Mouse (Mus musculus): Measurements from ENCODE around the gene Smlr1. TPM values are rescaled to one million over a fixed set of nuclear protein-coding genes. Genes with fewer than 3 reads are reported as not detected.

Smlr1 gene
- polyA plus RNA-seq (2014; fragmentation: Nextera tagmentation; extraction: Ambion mirVana) = not detected in 2 replicates

DNA sequence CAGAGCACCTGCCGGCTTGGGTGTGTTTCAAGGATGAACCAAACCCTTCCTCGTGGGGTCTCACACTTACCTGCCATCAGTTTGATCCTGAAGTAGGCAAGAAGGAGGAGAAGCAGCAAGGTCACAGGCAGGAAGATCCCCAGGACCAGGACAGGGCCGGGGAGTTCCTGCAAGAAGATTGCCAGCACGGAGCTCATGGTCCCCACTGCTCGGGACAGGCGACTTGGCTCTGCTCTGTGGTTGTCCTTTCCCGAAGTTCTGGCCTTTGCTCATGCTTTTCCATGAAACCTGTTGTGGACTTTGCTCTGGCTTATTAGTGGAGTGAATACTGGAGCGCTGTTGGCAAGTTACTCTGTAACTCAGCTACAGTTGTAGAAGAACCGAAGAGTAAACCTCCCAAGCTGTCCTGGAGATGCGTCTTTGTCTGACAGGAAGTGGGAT lies at the start of gene Smlr1:
Gene Smlr1 (minus strand): TSS at position 377 of the 441 bp plus-strand sequence.
- no peak for DNase-seq (ENCODE audit: low spot score)
- Histone ChIP-seq H3K4me3 (ENCODE audit: low read depth, low read length) (no peak within 1 kb of the TSS), H3K9me3 (ENCODE audit: control insufficient read depth, low read length) (no peaks in the 10 kb centered on the region), H3K36me3 (ENCODE audit: control insufficient read depth, insufficient read depth, low read length) (no peaks in the 10 kb centered on the region), H3K4me2 (ENCODE audit: low read depth, severe bottlenecking) (no peak within 1 kb of the TSS), H3K9ac (ENCODE audit: low read length) (no peak within 1 kb of the TSS), H3K4me1 (ENCODE audit: control insufficient read depth, insufficient read depth, low read length) (no peaks in the 10 kb centered on the region), H3K27me3 (ENCODE audit: control insufficient read depth, insufficient read depth, low read length) (no peaks in the 10 kb centered on the region), H3K27ac (replicated peaks; ENCODE audit: low read depth, low read length) (no peak within 1 kb of the TSS)
- 93% methylated on average over 10 of the region's 10 CpGs for WGBS
- no peak for ATAC-seq (ENCODE audit: insufficient number of reproducible peaks, low FRiP score, low TSS enrichment, low read depth)

GRCm38 (mm10) chr10:25584899-25585298 lies 48.8 kb upstream of the Smlr1 start:
- Histone ChIP-seq H3K4me3 (ENCODE audit: low read depth, low read length) (no peak overlapping the region), H3K36me3 (ENCODE audit: control insufficient read depth, insufficient read depth, low read length) (no peaks in the 10 kb centered on the region), H3K4me2 (ENCODE audit: low read depth, severe bottlenecking) (no peak overlapping the region), H3K27ac (replicated peaks; ENCODE audit: low read depth, low read length) (no peak overlapping the region), H3K9ac (ENCODE audit: low read length) (no peak overlapping the region), H3K9me3 (ENCODE audit: control insufficient read depth, low read length) (no peaks in the 10 kb centered on the region), H3K4me1 (ENCODE audit: control insufficient read depth, insufficient read depth, low read length) (no peaks in the 10 kb centered on the region), H3K27me3 (ENCODE audit: control insufficient read depth, insufficient read depth, low read length) (no peaks in the 10 kb centered on the region)
- WGBS = 94% methylated on average over 6 of the region's 6 CpGs
- no peak for DNase-seq (ENCODE audit: low spot score)
- ATAC-seq (ENCODE audit: insufficient number of reproducible peaks, low FRiP score, low TSS enrichment, low read depth) = no peak

- H3K4me3 ChIP-seq (ENCODE audit: low read depth, low read length) = no peak overlapping the region
- no peaks in the 10 kb centered on the region for H3K27me3 ChIP-seq (ENCODE audit: control insufficient read depth, insufficient read depth, low read length)
- no peak overlapping the region for H3K9ac ChIP-seq (ENCODE audit: low read length)
- no peak overlapping the region for H3K27ac ChIP-seq (replicated peaks; ENCODE audit: low read depth, low read length)
- H3K4me2 ChIP-seq (ENCODE audit: low read depth, severe bottlenecking) = no peak overlapping the region
- 74% methylated on average over 2 of the region's 2 CpGs for WGBS
- no peak for ATAC-seq (ENCODE audit: insufficient number of reproducible peaks, low FRiP score, low TSS enrichment, low read depth)
- H3K4me1 ChIP-seq (ENCODE audit: control insufficient read depth, insufficient read depth, low read length) = no peaks in the 10 kb centered on the region
- H3K9me3 ChIP-seq (ENCODE audit: control insufficient read depth, low read length) = no peaks in the 10 kb centered on the region
- H3K36me3 ChIP-seq (ENCODE audit: control insufficient read depth, insufficient read depth, low read length) = no peaks in the 10 kb centered on the region
- DNase-seq (ENCODE audit: low spot score) = no peak
Observed at GRCm38 (mm10) chr10:25580066-25580465, 44.0 kb upstream of the Smlr1 start.

DNA sequence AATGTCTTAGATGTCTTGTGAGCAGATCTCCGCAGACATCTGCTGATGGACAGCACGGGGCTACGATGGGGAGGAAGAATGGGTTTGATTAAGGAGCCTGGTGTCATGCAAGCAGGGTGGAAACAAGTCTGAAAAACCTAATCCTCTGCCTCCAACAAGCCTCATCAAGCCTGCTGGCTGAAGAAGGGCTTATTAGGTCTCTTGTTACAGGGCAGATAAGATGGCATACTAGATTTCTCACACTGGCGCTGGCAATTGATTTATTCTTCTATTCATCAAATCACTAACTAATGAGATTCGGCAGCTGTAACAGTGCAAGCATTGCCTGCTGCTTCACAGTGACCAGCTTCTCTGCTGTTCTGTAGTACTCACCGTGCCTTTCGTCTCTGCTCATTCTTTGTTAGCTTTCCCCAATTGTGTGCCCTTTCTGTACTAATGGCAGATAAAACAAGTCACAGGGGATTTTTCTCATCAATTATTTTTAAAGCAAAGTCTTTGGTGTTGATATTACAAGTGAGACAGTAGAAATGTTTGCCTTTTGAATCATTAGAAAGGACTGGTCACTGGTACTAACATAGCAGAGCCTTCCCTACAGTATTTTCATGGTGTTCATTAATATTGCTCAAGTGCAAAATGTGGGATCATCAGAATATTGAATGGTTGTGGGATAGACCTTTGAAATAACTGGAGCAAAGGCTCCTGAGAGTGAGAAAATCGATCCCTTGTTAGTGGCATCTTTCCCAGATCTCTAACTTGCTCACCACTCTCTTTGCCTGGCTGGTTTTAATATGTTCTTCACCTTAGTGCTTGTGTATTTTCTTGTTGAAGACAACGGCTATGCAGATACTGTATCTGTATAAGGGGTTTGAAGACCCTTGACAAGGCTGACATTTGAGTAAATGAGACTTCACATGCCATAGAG lies 35.5 kb upstream of the Smlr1 start:
- no peaks in the 10 kb centered on the region for H3K27me3 ChIP-seq (ENCODE audit: control insufficient read depth, insufficient read depth, low read length)
- no peak for ATAC-seq (ENCODE audit: insufficient number of reproducible peaks, low FRiP score, low TSS enrichment, low read depth)
- H3K4me3 ChIP-seq (ENCODE audit: low read depth, low read length) = no peak overlapping the region
- H3K4me2 ChIP-seq (ENCODE audit: low read depth, severe bottlenecking) = no peak overlapping the region
- H3K36me3 ChIP-seq (ENCODE audit: control insufficient read depth, insufficient read depth, low read length) = no peaks in the 10 kb centered on the region
- H3K4me1 ChIP-seq (ENCODE audit: control insufficient read depth, insufficient read depth, low read length) = no peaks in the 10 kb centered on the region
- no peak overlapping the region for H3K27ac ChIP-seq (replicated peaks; ENCODE audit: low read depth, low read length)
- DNase-seq (ENCODE audit: low spot score) = no peak
- WGBS = 71% methylated on average over 9 of the region's 9 CpGs
- no peaks in the 10 kb centered on the region for H3K9me3 ChIP-seq (ENCODE audit: control insufficient read depth, low read length)
- H3K9ac ChIP-seq (ENCODE audit: low read length) = no peak overlapping the region

- no peak for DNase-seq (ENCODE audit: low spot score)
- Histone ChIP-seq H3K4me3 (ENCODE audit: low read depth, low read length) (no peak overlapping the region), H3K4me2 (ENCODE audit: low read depth, severe bottlenecking) (no peak overlapping the region), H3K9ac (ENCODE audit: low read length) (no peak overlapping the region), H3K27ac (replicated peaks; ENCODE audit: low read depth, low read length) (no peak overlapping the region), H3K36me3 (ENCODE audit: control insufficient read depth, insufficient read depth, low read length) (no peaks in the 10 kb centered on the region), H3K4me1 (ENCODE audit: control insufficient read depth, insufficient read depth, low read length) (no peaks in the 10 kb centered on the region), H3K9me3 (ENCODE audit: control insufficient read depth, low read length) (no peaks in the 10 kb centered on the region), H3K27me3 (ENCODE audit: control insufficient read depth, insufficient read depth, low read length) (no peaks in the 10 kb centered on the region)
- 39% methylated on average over 4 of the region's 4 CpGs for WGBS
- no peak for ATAC-seq (ENCODE audit: insufficient number of reproducible peaks, low FRiP score, low TSS enrichment, low read depth)
Observed at GRCm38 (mm10) chr10:25552936-25553335, 16.9 kb upstream of the Smlr1 start.

- Histone ChIP-seq H3K4me1 (ENCODE audit: control insufficient read depth, insufficient read depth, low read length) (no peaks in the 10 kb centered on the region), H3K4me3 (ENCODE audit: low read depth, low read length) (no peak overlapping the region), H3K27ac (replicated peaks; ENCODE audit: low read depth, low read length) (no peak overlapping the region), H3K4me2 (ENCODE audit: low read depth, severe bottlenecking) (no peak overlapping the region), H3K9ac (ENCODE audit: low read length) (no peak overlapping the region), H3K27me3 (ENCODE audit: control insufficient read depth, insufficient read depth, low read length) (no peaks in the 10 kb centered on the region), H3K9me3 (ENCODE audit: control insufficient read depth, low read length) (no peaks in the 10 kb centered on the region), H3K36me3 (ENCODE audit: control insufficient read depth, insufficient read depth, low read length) (no peaks in the 10 kb centered on the region)
- 90% methylated on average over 3 of the region's 3 CpGs for WGBS
- ATAC-seq (ENCODE audit: insufficient number of reproducible peaks, low FRiP score, low TSS enrichment, low read depth) (no peak), DNase-seq (ENCODE audit: low spot score) (no peak)
Observed at GRCm38 (mm10) chr10:25541097-25541496, 5.0 kb upstream of the Smlr1 start.

DNA sequence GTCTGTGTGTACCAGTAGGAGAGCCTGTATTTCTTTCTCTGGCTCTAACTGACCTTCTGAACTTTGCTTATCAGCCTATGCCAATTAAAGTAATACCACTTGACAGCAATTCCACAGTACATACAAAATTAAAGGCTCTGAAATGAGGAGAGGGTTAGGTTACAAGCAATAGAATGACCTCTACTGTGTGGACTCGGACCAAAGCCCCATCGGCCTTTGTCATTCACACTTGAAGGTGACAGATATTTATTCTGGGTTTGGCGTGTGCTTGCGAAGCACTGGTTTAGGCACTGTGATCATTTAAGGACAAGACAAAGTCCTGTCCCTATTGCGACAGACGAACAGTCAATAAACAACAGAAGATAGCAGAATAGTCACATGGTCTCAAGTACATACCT lies 3.7 kb upstream of the Smlr1 start:
- H3K4me2 ChIP-seq (ENCODE audit: low read depth, severe bottlenecking) = no peak overlapping the region
- 54% methylated on average over 6 of the region's 6 CpGs for WGBS
- no peaks in the 10 kb centered on the region for H3K36me3 ChIP-seq (ENCODE audit: control insufficient read depth, insufficient read depth, low read length)
- no peak overlapping the region for H3K9ac ChIP-seq (ENCODE audit: low read length)
- no peak overlapping the region for H3K27ac ChIP-seq (replicated peaks; ENCODE audit: low read depth, low read length)
- H3K9me3 ChIP-seq (ENCODE audit: control insufficient read depth, low read length) = no peaks in the 10 kb centered on the region
- no peak overlapping the region for H3K4me3 ChIP-seq (ENCODE audit: low read depth, low read length)
- no peaks in the 10 kb centered on the region for H3K27me3 ChIP-seq (ENCODE audit: control insufficient read depth, insufficient read depth, low read length)
- ATAC-seq (ENCODE audit: insufficient number of reproducible peaks, low FRiP score, low TSS enrichment, low read depth) (no peak), DNase-seq (ENCODE audit: low spot score) (no peak)
- H3K4me1 ChIP-seq (ENCODE audit: control insufficient read depth, insufficient read depth, low read length) = no peaks in the 10 kb centered on the region

- DNase-seq (ENCODE audit: low spot score) (no peak), ATAC-seq (ENCODE audit: insufficient number of reproducible peaks, low FRiP score, low TSS enrichment, low read depth) (no peak)
- 71% methylated on average over 4 of the region's 4 CpGs for WGBS
- no peaks in the 10 kb centered on the region for H3K4me1 ChIP-seq (ENCODE audit: control insufficient read depth, insufficient read depth, low read length)
- no peaks in the 10 kb centered on the region for H3K36me3 ChIP-seq (ENCODE audit: control insufficient read depth, insufficient read depth, low read length)
- no peak overlapping the region for H3K27ac ChIP-seq (replicated peaks; ENCODE audit: low read depth, low read length)
- H3K27me3 ChIP-seq (ENCODE audit: control insufficient read depth, insufficient read depth, low read length) = no peaks in the 10 kb centered on the region
- H3K4me3 ChIP-seq (ENCODE audit: low read depth, low read length) = no peak overlapping the region
- H3K9me3 ChIP-seq (ENCODE audit: control insufficient read depth, low read length) = no peaks in the 10 kb centered on the region
- H3K4me2 ChIP-seq (ENCODE audit: low read depth, severe bottlenecking) = no peak overlapping the region
- no peak overlapping the region for H3K9ac ChIP-seq (ENCODE audit: low read length)
Observed at GRCm38 (mm10) chr10:25539146-25539770, 3.2 kb upstream of the Smlr1 start.

Measured in limb, embryonic 11.5 days (tissue).